Mouse (Mus musculus): ENCODE results near the gene Smim14.

GRCm38 (mm10) chr5:65492716-65493531 is 44.1 kb downstream of the Smim14 start, which contains the start of gene Gm43552:
- TF ChIP-seq EP300 (IDR thresholded peaks at IDR 0.05) (no peak; the same call in 1 of the 2 replicates), CTCF (IDR thresholded peaks at IDR 0.05) (peak; percentile 9; the same call in 1 of the 2 replicates)
